Mouse (Mus musculus): ENCODE results near the gene Cacng3. TPM values are rescaled to one million over a fixed set of nuclear protein-coding genes. Genes with fewer than 3 reads are reported as not detected.

The Cacng3 gene
- total and polyA plus RNA-seq, 3 experiments = not detected

- H3K9me3 ChIP-seq (replicated peaks; ENCODE audit: low read length) = no peaks in the 10 kb centered on the region
- in situ Hi-C loops (cut with MboI; ENCODE audit: low pct_ligation_motif_present, low pct_unique_long_range_greater_than_20kb, low sequenced_read_pairs) = no loop called here
These were observed 21.0 kb upstream of the Cacng3 start for GRCm38 (mm10) chr7:122649306-122649705.

DNA sequence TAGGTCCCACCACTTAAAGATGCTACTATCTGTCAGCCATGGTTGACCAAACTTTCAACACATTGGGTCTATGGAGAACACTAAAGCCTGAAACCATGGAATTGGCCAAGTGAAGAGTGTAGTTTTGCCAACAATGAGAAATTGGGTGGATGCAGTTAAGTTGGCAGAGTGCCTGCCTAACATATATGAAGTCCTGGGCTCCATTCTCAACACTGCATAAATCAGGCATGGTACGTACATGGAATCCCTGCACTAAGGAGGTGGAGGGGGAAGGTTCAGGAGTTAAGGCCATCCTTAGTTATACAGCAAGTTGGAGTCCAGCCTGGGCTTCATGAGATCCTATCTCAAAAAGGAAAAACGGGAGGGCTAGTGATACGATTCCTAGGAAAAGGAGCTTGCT lies 17.8 kb upstream of the Cacng3 start:
- no peak for TF ChIP-seq ZKSCAN1 (IDR thresholded peaks at IDR 0.05; ENCODE audit: borderline replicate concordance, low read depth, low read length)
- TF ChIP-seq ZMIZ1 (IDR thresholded peaks at IDR 0.05; ENCODE audit: low read depth, low read length) = no peak
- no peaks in the 10 kb centered on the region for H3K4me1 ChIP-seq (ENCODE audit: control insufficient read depth in 1 of 2, insufficient read depth in 2 of 2)
- H3K79me2 ChIP-seq (replicated peaks; ENCODE audit: control insufficient read depth, extremely low read depth, insufficient read depth, poor library complexity, severe bottlenecking) = no peaks in the 10 kb centered on the region
- no peak overlapping the region for H3K27ac ChIP-seq (ENCODE audit: insufficient read depth, low read depth)
- H3K9me3 ChIP-seq (replicated peaks; ENCODE audit: low read length) = no peaks in the 10 kb centered on the region
- H3K36me3 ChIP-seq (replicated peaks in 1 of 2; ENCODE audit: control insufficient read depth in 1 of 2, insufficient read depth in 1 of 2, low read length in 1 of 2) = no peaks in the 10 kb centered on the region
- H3K9ac ChIP-seq (ENCODE audit: insufficient read depth, low read depth) = no peak overlapping the region
- H3K4me2 ChIP-seq (ENCODE audit: insufficient read depth, low read depth, poor library complexity, severe bottlenecking) = no peak overlapping the region
- dilution Hi-C loops (cut with MboI; ENCODE audit: extremely low pct_ligation_motif_present, extremely low pct_unique_long_range_greater_than_20kb, low sequenced_read_pairs) (no loop called here), in situ Hi-C loops (cut with MboI; ENCODE audit: low pct_ligation_motif_present, low pct_unique_long_range_greater_than_20kb, low sequenced_read_pairs) (no loop called here)
- peaks cover 79% of the 10 kb centered on the region for H3K27me3 ChIP-seq (replicated peaks)
- no peak overlapping the region for H3K4me3 ChIP-seq (replicated peaks in 1 of 3; ENCODE audit: low read depth in 2 of 3, low read length in 2 of 3, poor library complexity in 1 of 3)
- no peak for DNase-seq (ENCODE audit: extremely low read depth)

More at GRCm38 (mm10) chr7:122649306-122649705, 21.0 kb upstream of the Cacng3 start:
- H3K4me2 ChIP-seq (ENCODE audit: insufficient read depth, low read depth, poor library complexity, severe bottlenecking) = no peak overlapping the region
- no peak overlapping the region for H3K9ac ChIP-seq (ENCODE audit: insufficient read depth, low read depth)
- no peaks in the 10 kb centered on the region for H3K4me1 ChIP-seq (ENCODE audit: control insufficient read depth in 1 of 2, insufficient read depth in 2 of 2)
- H3K27ac ChIP-seq (ENCODE audit: insufficient read depth, low read depth) = no peak overlapping the region
- no peaks in the 10 kb centered on the region for H3K36me3 ChIP-seq (replicated peaks in 1 of 2; ENCODE audit: control insufficient read depth in 1 of 2, insufficient read depth in 1 of 2, low read length in 1 of 2)
- dilution Hi-C loops (cut with MboI; ENCODE audit: extremely low pct_ligation_motif_present, extremely low pct_unique_long_range_greater_than_20kb, low sequenced_read_pairs) = no loop called here
- no peak for TF ChIP-seq MXI1 (IDR thresholded peaks at IDR 0.05; ENCODE audit: low read depth, low read length)
- no peak for TF ChIP-seq KAT2A (IDR thresholded peaks at IDR 0.05; ENCODE audit: insufficient replicate concordance, low read length)
- H3K79me2 ChIP-seq (replicated peaks; ENCODE audit: control insufficient read depth, extremely low read depth, insufficient read depth, poor library complexity, severe bottlenecking) = no peaks in the 10 kb centered on the region
- H3K4me3 ChIP-seq (replicated peaks in 1 of 3; ENCODE audit: low read depth in 2 of 3, low read length in 2 of 3, poor library complexity in 1 of 3) = no peak overlapping the region
- H3K27me3 ChIP-seq (replicated peaks) = peaks cover 85% of the 10 kb centered on the region
- DNase-seq (ENCODE audit: extremely low read depth) = no peak

DNA sequence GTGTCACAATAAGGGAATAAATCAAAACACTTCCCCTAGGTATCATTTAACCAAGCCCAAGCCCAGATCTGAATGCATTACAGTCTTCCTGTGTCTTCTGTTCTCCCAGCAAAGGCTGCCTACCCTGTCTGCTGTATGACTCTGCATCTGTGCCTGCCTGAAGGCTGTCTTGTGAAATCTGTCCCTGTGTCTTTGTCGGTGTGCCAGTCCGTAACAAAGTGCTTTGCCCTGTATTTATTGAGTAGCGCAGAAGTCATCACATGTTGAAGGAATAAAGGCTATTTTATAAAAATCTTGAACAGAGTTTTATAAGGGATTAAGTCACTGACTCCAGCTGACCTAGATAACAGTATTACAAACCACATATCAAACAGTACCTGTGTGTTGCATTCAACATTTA lies 13.6 kb upstream of the Cacng3 start:
- TF ChIP-seq PAX5 (IDR thresholded peaks at IDR 0.05; ENCODE audit: low read length) (no peak), ZKSCAN1 (IDR thresholded peaks at IDR 0.05; ENCODE audit: borderline replicate concordance, low read depth, low read length) (no peak), ETS1 (conservative IDR thresholded peaks at IDR 0.05; ENCODE audit: low read depth, low read length) (no peak), JUND (conservative IDR thresholded peaks at IDR 0.05; ENCODE audit: low read depth, low read length) (no peak), ZC3H11A (IDR thresholded peaks at IDR 0.05; ENCODE audit: low read depth, low read length) (no peak), KAT2A (IDR thresholded peaks at IDR 0.05; ENCODE audit: insufficient replicate concordance, low read length) (no peak), MAZ (IDR thresholded peaks at IDR 0.05; ENCODE audit: low read depth, low read length) (no peak), SMC3 (IDR thresholded peaks at IDR 0.05; ENCODE audit: low read depth, low read length) (no peak), USF1 (IDR thresholded peaks at IDR 0.05; ENCODE audit: low read depth, low read length) (no peak), MAX (IDR thresholded peaks at IDR 0.05; ENCODE audit: low read length) (no peak)
- no peak overlapping the region for H3K4me2 ChIP-seq (ENCODE audit: insufficient read depth, low read depth, poor library complexity, severe bottlenecking)
- H3K4me3 ChIP-seq (replicated peaks in 1 of 3; ENCODE audit: low read depth in 2 of 3, low read length in 2 of 3, poor library complexity in 1 of 3) = no peak overlapping the region
- in situ Hi-C loops (cut with MboI; ENCODE audit: low pct_ligation_motif_present, low pct_unique_long_range_greater_than_20kb, low sequenced_read_pairs) = no loop called here
- no peak for DNase-seq (ENCODE audit: extremely low read depth)
- H3K79me2 ChIP-seq (replicated peaks; ENCODE audit: control insufficient read depth, extremely low read depth, insufficient read depth, poor library complexity, severe bottlenecking) = no peaks in the 10 kb centered on the region
- H3K27ac ChIP-seq (ENCODE audit: insufficient read depth, low read depth) = no peak overlapping the region
- H3K9ac ChIP-seq (ENCODE audit: insufficient read depth, low read depth) = no peak overlapping the region
- dilution Hi-C loops (cut with MboI; ENCODE audit: extremely low pct_ligation_motif_present, extremely low pct_unique_long_range_greater_than_20kb, low sequenced_read_pairs) = no loop called here
- H3K36me3 ChIP-seq (replicated peaks in 1 of 2; ENCODE audit: control insufficient read depth in 1 of 2, insufficient read depth in 1 of 2, low read length in 1 of 2) = no peaks in the 10 kb centered on the region
- H3K9me3 ChIP-seq (replicated peaks; ENCODE audit: low read length) = no peaks in the 10 kb centered on the region
- peaks cover 79% of the 10 kb centered on the region for H3K27me3 ChIP-seq (replicated peaks)
- H3K4me1 ChIP-seq (ENCODE audit: control insufficient read depth in 1 of 2, insufficient read depth in 2 of 2) = no peaks in the 10 kb centered on the region

Data from CH12.LX (cell line).